Mouse (Mus musculus) intestine, embryonic 14.5 days (tissue): ENCODE data around the gene Zfp574. TPM values are rescaled to one million over a fixed set of nuclear protein-coding genes. Genes with fewer than 3 reads are reported as not detected.

Experiments used
- ATAC-seq: fragments of 200-750 bp; cut with Nextera tagmentation; replicated peaks from 2 replicates; pipeline ENCODE4 v1.8.0; 2017; ENCODE audit warnings: low read depth, moderate number of reproducible peaks, moderate TSS enrichment, moderate library complexity; ENCODE audit not compliant: low FRiP score, low TSS enrichment
- DNase-seq: peaks from one replicate; pipeline ENCODE4 v3.0.0-alpha.2; 2018; ENCODE audit warnings: low spot score
- H3K27ac ChIP-seq: fragments of 300-500 bp; sonication (generic); 2 replicates; pipeline ENCODE4 v1.5.1; 2014; ENCODE audit warnings: low read depth, mild to moderate bottlenecking, control low read depth
- H3K27me3 ChIP-seq: fragments of 300-500 bp; sonication (generic); replicated peaks from 2 replicates; pipeline ENCODE4 v1.6.1; 2014; ENCODE audit warnings: low read length, control low read depth; ENCODE audit not compliant: control insufficient read depth, insufficient read depth
- H3K36me3 ChIP-seq: fragments of 300-500 bp; sonication (generic); 2 replicates; pipeline ENCODE4 v1.6.1; 2014; ENCODE audit warnings: low read length, control low read depth; ENCODE audit not compliant: control insufficient read depth, insufficient read depth
- H3K4me1 ChIP-seq: fragments of 300-500 bp; sonication (generic); replicated peaks from 2 replicates; pipeline ENCODE4 v1.6.1; 2014; ENCODE audit warnings: low read length, control low read depth, mixed read lengths; ENCODE audit not compliant: control insufficient read depth, insufficient read depth
- H3K4me2 ChIP-seq: fragments of 300-500 bp; sonication (generic); 2 replicates; pipeline ENCODE4 v1.6.1; 2014; ENCODE audit warnings: low read length
- H3K4me3 ChIP-seq: fragments of 300-500 bp; sonication (generic); 2 replicates; pipeline ENCODE4 v1.5.1; 2014; ENCODE audit warnings: low read depth, low read length, control low read depth, mixed read lengths
- H3K9ac ChIP-seq: fragments of 300-500 bp; sonication (generic); 2 replicates; pipeline ENCODE4 v1.6.1; 2014; ENCODE audit warnings: mild to moderate bottlenecking, low read length
- H3K9me3 ChIP-seq: fragments of 300-500 bp; sonication (generic); 2 replicates; pipeline ENCODE4 v1.6.1; 2016; ENCODE audit warnings: low read length, control low read depth; ENCODE audit not compliant: control insufficient read depth
- WGBS: fragments of 180-500 bp; shearing (Covaris S2); extraction: QIAGEN DNeasy Blood & Tissue Kit; methylation state at CpG from one replicate; pipeline ENCODE4 v1.1.7; 2014; 5-methylcytosine and 5-hydroxymethylcytosine counted together
- polyA plus RNA-seq: library from polyadenylated mRNA; unstranded; fragments of >200 nt; fragmentation: Nextera tagmentation; extraction: Ambion mirVana; gene quantifications from 2 replicates; pipeline ENCODE4 v1.2.1, GENCODE M21; 2014

Zfp574 gene
- polyA plus RNA-seq, 1 experiment from 2014 or later, result 24.8 TPM

- ATAC-seq (no peak), DNase-seq (no peak)
- H3K27me3 ChIP-seq, result no peaks in the 10 kb centered on the region
- H3K9me3 ChIP-seq, result no peaks in the 10 kb centered on the region
- no peak overlapping the region for H3K27ac ChIP-seq
- 79% methylated on average over 8 of the region's 8 CpGs for WGBS
- H3K36me3 ChIP-seq, result peaks cover 89% of the 10 kb centered on the region
- H3K4me2 ChIP-seq, result no peak overlapping the region
- no peak overlapping the region for H3K4me3 ChIP-seq
- no peak overlapping the region for H3K9ac ChIP-seq
- H3K4me1 ChIP-seq, result no peaks in the 10 kb centered on the region
These were observed 8.5 kb upstream of the Zfp574 start for GRCm38 (mm10) chr7:25063900-25064299.

GRCm38 (mm10) chr7:25067338-25067737, 5.0 kb upstream of the Zfp574 start:
- Histone ChIP-seq H3K9ac (no peak overlapping the region), H3K9me3 (no peaks in the 10 kb centered on the region), H3K4me2 (no peak overlapping the region), H3K27me3 (no peaks in the 10 kb centered on the region), H3K4me3 (no peak overlapping the region), H3K27ac (no peak overlapping the region), H3K4me1 (peaks cover 15% of the 10 kb centered on the region), H3K36me3 (peaks cover 56% of the 10 kb centered on the region)
- 84% methylated on average over 7 of the region's 7 CpGs for WGBS
- no peak for DNase-seq
- ATAC-seq, result no peak

- 87% methylated on average over 22 of the region's 22 CpGs for WGBS
- peaks cover 49% of the 10 kb centered on the region for H3K36me3 ChIP-seq
These were observed 4.3 kb upstream of the Zfp574 start for GRCm38 (mm10) chr7:25067909-25068656.

GRCm38 (mm10) chr7:25068724-25069123, 3.6 kb upstream of the Zfp574 start:
- DNase-seq, result no peak
- Histone ChIP-seq H3K36me3 (peaks cover 42% of the 10 kb centered on the region), H3K4me1 (peaks cover 22% of the 10 kb centered on the region), H3K27ac (no peak overlapping the region), H3K9me3 (no peaks in the 10 kb centered on the region), H3K27me3 (no peaks in the 10 kb centered on the region), H3K4me2 (no peak overlapping the region), H3K4me3 (no peak overlapping the region), H3K9ac (no peak overlapping the region)
- WGBS, result 40% methylated on average over 2 of the region's 2 CpGs
- no peak for ATAC-seq

More at GRCm38 (mm10) chr7:25067909-25068656, 4.3 kb upstream of the Zfp574 start:
- DNase-seq (no peak), ATAC-seq (no peak)
- Histone ChIP-seq H3K27ac (no peak overlapping the region), H3K4me1 (peaks cover 16% of the 10 kb centered on the region), H3K9ac (no peak overlapping the region), H3K27me3 (no peaks in the 10 kb centered on the region), H3K4me3 (no peak overlapping the region), H3K9me3 (no peaks in the 10 kb centered on the region), H3K4me2 (no peak overlapping the region)

GRCm38 (mm10) chr7:25072716-25073390, 486 bp downstream of the Zfp574 start:
- H3K27ac ChIP-seq, result peak overlapping the region; percentile 58
- no peaks in the 10 kb centered on the region for H3K9me3 ChIP-seq
- ATAC-seq, result 0 out of 2 replicates have a peak, but pooled peaks have one; percentile 9
- under 1% methylated on average over 19 of the region's 33 CpGs for WGBS
- peaks cover 29% of the 10 kb centered on the region for H3K4me1 ChIP-seq
- H3K4me3 ChIP-seq, result peak overlapping the region; percentile 62
- H3K9ac ChIP-seq, result peak overlapping the region; percentile 66
- H3K36me3 ChIP-seq, result peaks cover 7% of the 10 kb centered on the region
- peak overlapping the region; percentile 92 for H3K4me2 ChIP-seq
- DNase-seq, result peak; percentile 77
- no peaks in the 10 kb centered on the region for H3K27me3 ChIP-seq

GRCm38 (mm10) chr7:25073924-25074323, 1.6 kb downstream of the Zfp574 start:
- DNase-seq (no peak), ATAC-seq (no peak)
- peaks cover 40% of the 10 kb centered on the region for H3K4me1 ChIP-seq
- no peaks in the 10 kb centered on the region for H3K36me3 ChIP-seq
- 81% methylated on average over 8 of the region's 8 CpGs for WGBS
- no peaks in the 10 kb centered on the region for H3K9me3 ChIP-seq
- H3K4me3 ChIP-seq, result no peak overlapping the region
- no peak overlapping the region; the same call in 1 of the 2 replicates for H3K27ac ChIP-seq
- no peaks in the 10 kb centered on the region for H3K27me3 ChIP-seq
- H3K9ac ChIP-seq, result no peak overlapping the region
- H3K4me2 ChIP-seq, result no peak overlapping the region

- Histone ChIP-seq H3K4me2 (peak overlapping the region; percentile 88), H3K27ac (peak overlapping the region; percentile 96), H3K27me3 (no peaks in the 10 kb centered on the region), H3K9me3 (no peaks in the 10 kb centered on the region), H3K4me3 (peak overlapping the region; percentile 82), H3K36me3 (peaks cover 22% of the 10 kb centered on the region), H3K4me1 (peaks cover 27% of the 10 kb centered on the region), H3K9ac (peak overlapping the region; percentile 73)
- ATAC-seq (no peak), DNase-seq (no peak)
- WGBS, result 22% methylated on average over 7 of the region's 7 CpGs
These were observed 3.9 kb downstream of the Zfp574 start for GRCm38 (mm10) chr7:25076296-25076662.

- peaks cover 25% of the 10 kb centered on the region for H3K4me1 ChIP-seq
- H3K27ac ChIP-seq, result peak overlapping the region; percentile 96
- no peaks in the 10 kb centered on the region for H3K27me3 ChIP-seq
- ATAC-seq (peak; percentile 96), DNase-seq (peak; percentile 94)
- H3K36me3 ChIP-seq, result peaks cover 27% of the 10 kb centered on the region
- peak overlapping the region; percentile 82 for H3K4me3 ChIP-seq
- H3K4me2 ChIP-seq, result peak overlapping the region; percentile 88
- H3K9me3 ChIP-seq, result no peaks in the 10 kb centered on the region
- WGBS, result under 1% methylated on average over 56 of the region's 56 CpGs
- H3K9ac ChIP-seq, result peak overlapping the region; percentile 85
These were observed 4.5 kb downstream of the Zfp574 start for GRCm38 (mm10) chr7:25076663-25077413.
